Mouse (Mus musculus): ENCODE measurements at regions not wholly inside any gene's neighbourhood (a gene's known extent, or its start where the extent isn't known, plus 50 kb on each side); places are given as distances from the start of the nearest gene placed in this dataset.

GRCm38 (mm10) chr12:25161939-25162338 is 65.0 kb upstream of the Id2 start:
- no peak for TF ChIP-seq CTCF (IDR thresholded peaks at IDR 0.05; ENCODE audit: low read depth)
- Histone ChIP-seq H3K9ac (no peak overlapping the region), H3K27ac (ENCODE audit: low read depth, low read length) (no peak overlapping the region), H3K27me3 (ENCODE audit: insufficient read depth, low read length) (no peaks in the 10 kb centered on the region), H3K4me3 (ENCODE audit: low read depth, low read length) (no peak overlapping the region), H3K4me2 (ENCODE audit: low read depth) (no peak overlapping the region), H3K4me1 (ENCODE audit: insufficient read depth) (no peaks in the 10 kb centered on the region), H3K9me3 (ENCODE audit: low read length) (no peaks in the 10 kb centered on the region), H3K36me3 (ENCODE audit: insufficient read depth) (no peaks in the 10 kb centered on the region)
- no peak for DNase-seq
- WGBS: 77% methylated on average over 6 of the region's 6 CpGs
- no peak for ATAC-seq

- Histone ChIP-seq H3K4me1 (ENCODE audit: insufficient read depth) (no peaks in the 10 kb centered on the region), H3K9ac (no peak overlapping the region), H3K4me2 (ENCODE audit: low read depth) (no peak overlapping the region), H3K27me3 (ENCODE audit: insufficient read depth, low read length) (no peaks in the 10 kb centered on the region), H3K27ac (ENCODE audit: low read depth, low read length) (no peak overlapping the region), H3K4me3 (ENCODE audit: low read depth, low read length) (no peak overlapping the region), H3K36me3 (ENCODE audit: insufficient read depth) (no peaks in the 10 kb centered on the region), H3K9me3 (ENCODE audit: low read length) (no peaks in the 10 kb centered on the region)
- ATAC-seq (peak; percentile 61), DNase-seq (no peak)
- TF ChIP-seq CTCF (IDR thresholded peaks at IDR 0.05; ENCODE audit: low read depth): peak; percentile 30; the same call in 1 of the 2 replicates
- WGBS: 43% methylated on average over 15 of the region's 15 CpGs
These were observed 64.3 kb upstream of the Id2 start for GRCm38 (mm10) chr12:25160990-25161843.

GRCm38 (mm10) chr12:25159091-25159490 is 62.2 kb upstream of the Id2 start:
- TF ChIP-seq CTCF (IDR thresholded peaks at IDR 0.05; ENCODE audit: low read depth): no peak
- ATAC-seq (no peak), DNase-seq (no peak)
- Histone ChIP-seq H3K27me3 (ENCODE audit: insufficient read depth, low read length) (no peaks in the 10 kb centered on the region), H3K9me3 (ENCODE audit: low read length) (no peaks in the 10 kb centered on the region), H3K9ac (no peak overlapping the region), H3K4me2 (ENCODE audit: low read depth) (no peak overlapping the region), H3K27ac (ENCODE audit: low read depth, low read length) (no peak overlapping the region), H3K4me1 (ENCODE audit: insufficient read depth) (no peaks in the 10 kb centered on the region), H3K36me3 (ENCODE audit: insufficient read depth) (no peaks in the 10 kb centered on the region), H3K4me3 (ENCODE audit: low read depth, low read length) (no peak overlapping the region)
- WGBS: 94% methylated on average over 6 of the region's 6 CpGs

GRCm38 (mm10) chr12:25157238-25157637 is 60.3 kb upstream of the Id2 start:
- no peaks in the 10 kb centered on the region for H3K27me3 ChIP-seq (ENCODE audit: insufficient read depth, low read length)
- no peaks in the 10 kb centered on the region for H3K36me3 ChIP-seq (ENCODE audit: insufficient read depth)
- no peak overlapping the region for H3K27ac ChIP-seq (ENCODE audit: low read depth, low read length)
- no peaks in the 10 kb centered on the region for H3K9me3 ChIP-seq (ENCODE audit: low read length)
- DNase-seq (no peak), ATAC-seq (no peak)
- no peak overlapping the region for H3K9ac ChIP-seq
- no peak overlapping the region for H3K4me3 ChIP-seq (ENCODE audit: low read depth, low read length)
- no peak overlapping the region for H3K4me2 ChIP-seq (ENCODE audit: low read depth)
- H3K4me1 ChIP-seq (ENCODE audit: insufficient read depth): no peaks in the 10 kb centered on the region
- TF ChIP-seq CTCF (IDR thresholded peaks at IDR 0.05; ENCODE audit: low read depth): no peak
- WGBS: 88% methylated on average over 5 of the region's 5 CpGs

GRCm38 (mm10) chr12:25155396-25155795 is 58.5 kb upstream of the Id2 start:
- Histone ChIP-seq H3K9ac (no peak overlapping the region), H3K27me3 (ENCODE audit: insufficient read depth, low read length) (no peaks in the 10 kb centered on the region), H3K9me3 (ENCODE audit: low read length) (no peaks in the 10 kb centered on the region), H3K4me3 (ENCODE audit: low read depth, low read length) (no peak overlapping the region), H3K4me2 (ENCODE audit: low read depth) (no peak overlapping the region), H3K27ac (ENCODE audit: low read depth, low read length) (no peak overlapping the region), H3K4me1 (ENCODE audit: insufficient read depth) (no peaks in the 10 kb centered on the region), H3K36me3 (ENCODE audit: insufficient read depth) (no peaks in the 10 kb centered on the region)
- WGBS: 83% methylated on average over 9 of the region's 9 CpGs
- ATAC-seq: no peak
- TF ChIP-seq CTCF (IDR thresholded peaks at IDR 0.05; ENCODE audit: low read depth): no peak
- no peak for DNase-seq

- H3K27me3 ChIP-seq (ENCODE audit: insufficient read depth, low read length): no peaks in the 10 kb centered on the region
- H3K27ac ChIP-seq (ENCODE audit: low read depth, low read length): no peak overlapping the region
- H3K4me2 ChIP-seq (ENCODE audit: low read depth): no peak overlapping the region
- no peak for TF ChIP-seq CTCF (IDR thresholded peaks at IDR 0.05; ENCODE audit: low read depth)
- no peak for ATAC-seq
- H3K9me3 ChIP-seq (ENCODE audit: low read length): no peaks in the 10 kb centered on the region
- H3K4me3 ChIP-seq (ENCODE audit: low read depth, low read length): no peak overlapping the region
- H3K36me3 ChIP-seq (ENCODE audit: insufficient read depth): no peaks in the 10 kb centered on the region
- WGBS: 90% methylated on average over 6 of the region's 6 CpGs
- no peak overlapping the region for H3K9ac ChIP-seq
- H3K4me1 ChIP-seq (ENCODE audit: insufficient read depth): no peaks in the 10 kb centered on the region
- no peak for DNase-seq
These were observed 51.2 kb upstream of the Id2 start for GRCm38 (mm10) chr12:25148099-25148498.

All from forebrain, postnatal 0 days (tissue).